Comparison of ENCODE assay signal across 21 mouse cellular contexts in genomic region chr1:87124673-87125072, GRCm38 (mm10). TPM values are rescaled to one million over a fixed set of nuclear protein-coding genes. Genes with fewer than 3 reads are reported as not detected.
"Had no signal": no experiment of that assay in that cellular context is flagged by ENCODE, and none has a peak within 500 bp of the region (broad histone marks: within the 10 kb centered on the region; RNA-seq: fewer than 3 reads in every experiment).

Akp3 (plus strand) TSS chr1:87124973.

- H3K4me1 ChIP-seq: lung, embryonic 15.5 days; midbrain, embryonic 13.5 days; neural tube, embryonic 12.5 days had no signal

- H3K9me3 ChIP-seq: lung, embryonic 15.5 days; midbrain, embryonic 13.5 days; midbrain, embryonic 15.5 days; neural tube, embryonic 12.5 days had no signal

- H3K4me3 ChIP-seq: lung, embryonic 15.5 days; megakaryocyte, embryonic 14.5 days; midbrain, embryonic 13.5 days; midbrain, embryonic 15.5 days; neural tube, embryonic 12.5 days had no signal

- H3K27ac ChIP-seq: lung, embryonic 15.5 days; macrophage; midbrain, embryonic 13.5 days; midbrain, embryonic 15.5 days; neural tube, embryonic 12.5 days had no signal

- H3K36me3 ChIP-seq: lung, embryonic 15.5 days; midbrain, embryonic 13.5 days; midbrain, embryonic 15.5 days; neural tube, embryonic 12.5 days had no signal

- H3K4me2 ChIP-seq: lung, embryonic 15.5 days; midbrain, embryonic 11.5 days; midbrain, embryonic 13.5 days; midbrain, embryonic 15.5 days; neural tube, embryonic 12.5 days had no signal

- DNase-seq: liver, postnatal 0 days; lung, adult 2 months; lung, postnatal 14 days; lung, postnatal 36 days; right cerebral cortex, postnatal 14 days; spleen, adult 18-20 months; thymus, adult 2 months; thymus, postnatal 25 days; thymus, postnatal 4 days had no signal

- H3K9ac ChIP-seq: liver, postnatal 0 days; lung, embryonic 15.5 days; midbrain, embryonic 13.5 days; midbrain, embryonic 15.5 days; neural tube, embryonic 12.5 days had no signal

- ATAC-seq: liver, postnatal 0 days; lung, postnatal 0 days; midbrain, embryonic 13.5 days; midbrain, embryonic 15.5 days had no signal

RNA-seq across cellular contexts. Expression of gene Akp3, which starts in this region (rescaled TPM):
- polyA plus RNA-seq: liver, postnatal 0 days; lung, adult 2 months; lung, embryonic 15.5 days; lung, postnatal 0 days; macrophage; midbrain, embryonic 11.5 days; midbrain, embryonic 13.5 days; midbrain, embryonic 15.5 days; midbrain, postnatal 0 days; neural tube, embryonic 12.5 days; neural tube, embryonic 14.5 days; stomach, embryonic 14.5 days; urinary bladder, adult 2 months had no signal
